In genomic region chr2:103905681-103906080, GRCm38 (mm10) we compare ENCODE assay signal across 14 mouse cellular contexts. TPM values are rescaled to one million over a fixed set of nuclear protein-coding genes. Genes with fewer than 3 reads are reported as not detected.
DNase-seq lines count a peak whose midpoint lies in the region; ATAC-seq and TF ChIP-seq lines count a peak whose summit lies in the region.
"Had no signal": no experiment of that assay in that cellular context is flagged by ENCODE, and none has a peak within 500 bp of the region (broad histone marks: within the 10 kb centered on the region; RNA-seq: fewer than 3 reads in every experiment).

No protein-coding gene starts in this region.

- no peaks in the 10 kb centered on the region for H3K9me3 ChIP-seq in heart, embryonic 15.5 days (replicated peaks)
- no peaks in the 10 kb centered on the region for H3K9me3 ChIP-seq in megakaryocyte, embryonic 14.5 days
- no peaks in the 10 kb centered on the region for H3K9me3 ChIP-seq in hindbrain, embryonic 16.5 days (ENCODE audit: control insufficient read depth, low read length)
- no peaks in the 10 kb centered on the region for H3K9me3 ChIP-seq in liver, postnatal 0 days (ENCODE audit: low read length)

- no peak overlapping the region for H3K4me2 ChIP-seq in heart, embryonic 15.5 days
- no peak overlapping the region for H3K4me2 ChIP-seq in hindbrain, embryonic 16.5 days (ENCODE audit: low read length)
- H3K4me2 ChIP-seq in liver, postnatal 0 days (ENCODE audit: low read depth, low read length): no peak overlapping the region

- peaks cover 30% of the 10 kb centered on the region for H3K27me3 ChIP-seq in heart, embryonic 15.5 days
- no peaks in the 10 kb centered on the region for H3K27me3 ChIP-seq in megakaryocyte, embryonic 14.5 days (replicated peaks)
- H3K27me3 ChIP-seq in hindbrain, embryonic 16.5 days (replicated peaks; ENCODE audit: control insufficient read depth, insufficient read depth, low read length): no peaks in the 10 kb centered on the region
- H3K27me3 ChIP-seq in liver, postnatal 0 days (ENCODE audit: insufficient read depth, low read length): no peaks in the 10 kb centered on the region

- H3K27ac ChIP-seq in heart, embryonic 15.5 days: peak overlapping the region; percentile 20; the same call in 1 of the 2 replicates
- H3K27ac ChIP-seq in hindbrain, embryonic 16.5 days (ENCODE audit: low read depth, low read length): no peak overlapping the region
- peak overlapping the region; percentile 51 for H3K27ac ChIP-seq in liver, postnatal 0 days (ENCODE audit: low read depth)

- TF ChIP-seq EP300 in liver, postnatal 0 days (IDR thresholded peaks at IDR 0.05; ENCODE audit: low read depth): no peak

- ATAC-seq in heart, embryonic 15.5 days (replicated peaks; ENCODE audit: insufficient number of reproducible peaks, insufficient read depth, low FRiP score, low read depth): no peak
- ATAC-seq in megakaryocyte, adult 5-6 weeks (ENCODE audit: poor library complexity, severe bottlenecking): no peak
- 0 out of 2 replicates have a peak, but pooled peaks have one; percentile 27 for ATAC-seq in hindbrain, embryonic 16.5 days
- no peak for ATAC-seq in liver, postnatal 0 days

- no peak overlapping the region for H3K9ac ChIP-seq in heart, embryonic 15.5 days
- H3K9ac ChIP-seq in hindbrain, embryonic 16.5 days (ENCODE audit: low read depth, low read length): no peak overlapping the region
- no peak overlapping the region for H3K9ac ChIP-seq in liver, postnatal 0 days (replicated peaks)

- peaks cover 19% of the 10 kb centered on the region for H3K4me1 ChIP-seq in heart, embryonic 15.5 days (replicated peaks)
- H3K4me1 ChIP-seq in megakaryocyte, embryonic 14.5 days: peaks cover 86% of the 10 kb centered on the region
- H3K4me1 ChIP-seq in hindbrain, embryonic 16.5 days (ENCODE audit: control insufficient read depth, insufficient read depth, low read depth, low read length): peaks cover 9% of the 10 kb centered on the region
- peaks cover 38% of the 10 kb centered on the region for H3K4me1 ChIP-seq in liver, postnatal 0 days (ENCODE audit: insufficient read depth)

- WGBS in heart, embryonic 15.5 days: 73% methylated on average over 1 of the region's 1 CpGs
- WGBS in hindbrain, embryonic 16.5 days: 64% methylated on average over 1 of the region's 1 CpGs
- WGBS in liver, postnatal 0 days (ENCODE audit: insufficient replicate concordance): 52% methylated on average over 1 of the region's 1 CpGs

- no peak for TF ChIP-seq CTCF in liver, postnatal 0 days (IDR thresholded peaks at IDR 0.05; ENCODE audit: low read depth)

- H3K36me3 ChIP-seq in heart, embryonic 15.5 days: no peaks in the 10 kb centered on the region
- H3K36me3 ChIP-seq in megakaryocyte, embryonic 14.5 days (replicated peaks; ENCODE audit: low read length): peaks cover 6% of the 10 kb centered on the region
- no peaks in the 10 kb centered on the region for H3K36me3 ChIP-seq in hindbrain, embryonic 16.5 days (ENCODE audit: control insufficient read depth, insufficient read depth, low read length)
- H3K36me3 ChIP-seq in liver, postnatal 0 days (replicated peaks; ENCODE audit: insufficient read depth, low read length): no peaks in the 10 kb centered on the region

- no peak overlapping the region for H3K4me3 ChIP-seq in heart, embryonic 15.5 days
- H3K4me3 ChIP-seq in megakaryocyte, embryonic 14.5 days (replicated peaks): peak overlapping the region; percentile 64
- no peak overlapping the region for H3K4me3 ChIP-seq in hindbrain, embryonic 16.5 days (ENCODE audit: low read length)
- no peak overlapping the region for H3K4me3 ChIP-seq in liver, postnatal 0 days (ENCODE audit: low read depth, low read length)

- no peak for DNase-seq in heart, adult 18-20 months
- DNase-seq in liver, postnatal 0 days: no peak
- DNase-seq in frontal cortex, postnatal 14 days (ENCODE audit: low spot score in 2 of 2): no peak
- DNase-seq in natural killer cell, adult 2 months (ENCODE audit: low spot score in 2 of 2): no peak
- DNase-seq: adrenal gland, adult 8-10 months; cerebellum, adult 9-10 months; embryo, embryonic 11 days; kidney, adult 11 months; layer of hippocampus, adult 9-11 months had no signal

RNA-seq across cellular contexts. Expression of gene Lmo2, which starts 52.1 kb away (rescaled TPM):
- polyA plus RNA-seq in heart, embryonic 15.5 days (2015; fragmentation: Nextera tagmentation; extraction: Ambion mirVana): 19.1 and 23.1 TPM in 2 replicates
- 10 to 100 TPM; 21.6 to 26.0 TPM for total RNA-seq in heart, adult 18-20 months (2021)
- polyA plus RNA-seq in megakaryocyte, embryonic 14.5 days (2012; ENCODE audit: insufficient read depth, low replicate concordance): 436 and 585 TPM in 2 replicates
- 186 and 200 TPM in 2 replicates for total RNA-seq in megakaryocyte, adult 5-6 weeks (2015)
- total RNA-seq in megakaryocyte, adult 5-6 weeks (2017): 92.3 and 100 TPM in 2 replicates
- polyA plus RNA-seq in hindbrain, embryonic 16.5 days (2015; fragmentation: Nextera tagmentation; extraction: Ambion mirVana): 30.9 TPM in 2 replicates
- 58.8 and 63.7 TPM in 2 replicates for polyA plus RNA-seq in liver, postnatal 0 days (2015; fragmentation: Nextera tagmentation; extraction: Ambion mirVana)
- polyA plus RNA-seq: C2C12 had no signal
